Mouse (Mus musculus): ENCODE data around the gene Hectd4. TPM values are rescaled to one million over a fixed set of nuclear protein-coding genes. Genes with fewer than 3 reads are reported as not detected.

The Hectd4 gene
- polyA plus RNA-seq, 3 experiments from 2014 or later, result 4.4 to 8.7 (median 8.2) TPM

DNA sequence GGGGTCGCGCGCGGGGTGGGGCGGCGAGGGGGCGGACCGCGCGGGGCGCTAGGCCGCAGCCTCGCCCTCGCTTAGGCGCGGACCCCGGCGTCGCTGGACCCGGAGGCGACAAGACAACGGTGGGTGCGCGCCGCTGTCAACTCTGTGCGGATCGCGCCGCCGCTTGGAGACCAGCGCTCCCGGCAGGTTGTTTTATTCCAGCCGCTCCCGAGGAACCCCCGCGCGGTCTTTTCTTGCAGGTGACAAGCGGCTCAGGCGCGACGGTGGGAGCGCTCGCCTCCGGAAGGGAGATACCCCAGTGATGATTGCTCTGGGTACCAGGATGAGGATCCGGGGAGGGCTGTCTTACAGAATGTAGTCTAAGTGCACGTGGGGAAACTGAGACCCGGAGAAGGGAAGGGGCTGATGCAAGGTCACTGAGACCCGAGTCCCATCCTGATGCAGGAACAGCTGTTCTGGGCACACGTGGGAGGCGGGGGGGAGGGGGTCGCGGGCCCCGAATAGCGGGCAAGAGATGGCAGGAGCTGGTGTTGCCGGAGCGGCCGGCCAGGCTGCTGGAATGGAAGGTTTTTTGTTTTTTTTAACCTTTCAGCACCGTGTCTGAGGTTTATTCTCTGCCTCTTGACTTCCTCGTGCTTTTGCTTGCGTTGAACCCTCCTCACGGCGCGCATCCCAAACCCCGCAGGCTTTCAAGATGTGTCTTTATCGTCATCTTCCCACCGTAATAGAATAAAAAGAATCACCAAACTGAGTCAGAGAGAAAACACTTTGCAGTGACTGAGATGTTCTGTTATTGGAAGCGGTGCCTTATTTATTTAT lies 178.3 kb downstream of the Hectd4 start:
- ATAC-seq, result peak; percentile 29

DNA sequence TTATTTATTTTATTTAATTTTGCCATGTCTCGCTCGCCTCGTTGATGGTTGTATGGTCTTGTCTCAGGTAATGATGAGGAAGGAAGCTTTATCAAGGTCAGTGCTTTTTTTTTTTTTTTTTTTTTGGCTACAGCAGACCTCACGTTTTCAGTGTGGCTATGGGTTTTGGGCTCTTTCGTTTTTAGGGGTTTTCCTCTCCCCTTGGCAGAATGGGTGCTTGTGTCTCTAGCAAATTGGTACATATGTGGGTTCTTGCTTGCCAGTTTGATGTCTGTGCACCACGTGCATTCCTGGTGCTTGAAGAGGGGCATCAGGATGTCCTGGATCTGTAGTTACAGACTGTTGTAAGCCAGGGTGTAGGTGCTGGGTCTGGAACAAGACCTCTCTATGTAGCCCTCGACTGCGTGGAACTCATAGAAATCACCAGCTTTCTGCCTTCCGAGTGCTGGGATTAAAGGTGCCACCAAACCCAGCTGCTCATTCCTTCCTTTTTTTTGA lies 179.0 kb downstream of the Hectd4 start:
- no peak for ATAC-seq

DNA sequence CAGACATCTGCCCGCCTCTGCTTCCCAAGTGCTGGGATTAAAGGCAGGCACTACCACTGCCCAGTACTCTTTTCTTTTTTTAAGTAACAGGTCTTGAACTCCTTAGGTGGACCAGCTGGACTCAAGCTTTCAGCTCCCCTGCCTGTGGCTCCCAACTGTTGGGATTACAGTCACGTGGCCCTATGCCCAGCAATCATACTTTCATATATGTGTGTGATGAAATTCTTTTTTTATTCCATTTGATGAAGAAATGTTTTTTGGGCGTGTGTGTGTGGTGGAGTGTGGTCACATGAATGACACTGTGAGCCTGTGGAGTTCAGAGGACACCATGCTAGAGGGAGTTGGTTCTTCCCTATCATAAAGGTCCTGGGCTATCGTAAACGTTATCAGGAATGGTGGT lies 179.5 kb downstream of the Hectd4 start:
- ATAC-seq, result no peak

DNA sequence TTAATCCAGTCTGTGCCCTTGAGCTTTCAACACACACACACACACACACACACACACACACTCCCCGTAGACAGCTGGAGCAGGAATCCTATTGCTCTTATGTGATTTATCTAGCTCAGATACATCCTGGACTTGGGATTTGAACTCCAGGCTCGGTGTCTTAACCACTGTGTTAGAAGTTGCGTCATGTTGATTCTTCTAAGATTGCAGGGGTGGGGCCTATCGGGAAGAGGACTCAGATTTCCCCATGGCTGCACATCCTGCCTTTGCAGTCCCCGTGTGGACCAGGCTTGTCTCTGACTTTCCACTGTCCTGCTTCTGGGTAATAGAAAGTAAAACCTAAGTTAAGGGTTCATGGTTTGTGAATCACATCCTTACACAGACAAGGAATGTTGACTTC lies 180.0 kb downstream of the Hectd4 start:
- ATAC-seq, result no peak

DNA sequence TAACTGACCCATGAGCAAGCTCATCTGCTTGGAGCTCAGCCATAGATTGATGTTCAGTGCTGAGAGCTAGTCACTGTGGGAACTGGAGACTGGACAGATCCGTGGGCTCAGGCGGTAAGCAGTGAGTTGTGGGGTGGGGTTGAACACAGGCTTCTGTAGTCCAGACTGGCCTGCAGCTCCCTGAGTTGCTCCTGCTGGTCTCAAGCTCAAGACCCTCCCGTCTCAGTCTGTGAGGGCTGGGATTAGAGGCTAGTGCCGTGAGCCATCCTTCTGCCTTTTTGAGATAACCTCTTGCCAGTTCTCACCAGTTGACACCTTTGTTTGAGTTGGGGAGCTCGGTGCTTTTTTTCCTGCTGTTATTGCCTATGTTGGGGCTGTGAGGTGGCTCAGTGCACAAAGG lies 180.8 kb downstream of the Hectd4 start:
- ATAC-seq, result no peak

DNA sequence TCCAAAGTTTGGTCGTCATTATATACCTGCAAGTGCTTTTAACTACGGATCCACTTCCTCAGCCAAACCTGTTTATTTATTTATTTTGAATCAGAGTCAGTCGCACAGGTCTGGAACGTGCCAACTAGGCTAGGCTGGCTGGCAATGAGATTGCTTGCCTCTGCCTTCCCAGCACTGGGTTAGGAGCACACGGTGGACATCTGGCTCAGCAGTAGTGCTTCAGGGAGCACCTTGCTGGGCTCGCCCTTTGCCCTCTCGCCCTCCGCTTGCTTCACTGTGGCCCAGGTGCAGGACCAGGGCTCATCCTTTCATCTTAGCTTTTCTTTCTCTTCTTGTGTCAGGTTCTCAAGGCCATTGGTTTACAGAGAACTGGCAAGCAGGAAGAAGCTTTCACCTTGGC lies 187.8 kb downstream of the Hectd4 start:
- no peak for ATAC-seq

DNA sequence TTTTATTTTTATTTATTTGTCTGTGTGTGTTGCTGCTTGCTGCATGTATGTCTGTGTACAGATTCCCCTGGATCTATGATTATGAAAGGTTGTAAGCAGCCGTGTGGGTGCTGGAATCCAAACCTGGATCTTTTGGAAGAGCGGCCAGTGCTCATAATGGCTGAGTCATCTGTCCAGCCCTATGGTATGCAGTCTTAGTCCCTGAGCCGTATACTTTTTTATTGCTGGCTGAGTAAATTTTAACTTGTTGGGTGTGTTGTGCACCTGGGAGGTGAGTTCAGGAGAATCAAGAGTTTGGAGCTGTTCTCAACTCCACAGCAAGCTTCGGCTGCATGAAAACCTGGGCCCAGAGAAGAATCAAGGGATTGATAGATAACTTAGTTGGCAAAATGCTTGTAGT lies 191.0 kb downstream of the Hectd4 start:
- no peak for ATAC-seq

Other genes starting within 250 kb of the Hectd4 start
- gene Rph3a, start 210.1 kb upstream of the Hectd4 start, polyA plus RNA-seq (2017; shearing (Covaris generic)), result not detected
- gene Ptpn11, start 28.8 kb upstream of the Hectd4 start, polyA plus RNA-seq (2017; shearing (Covaris generic)), result 10 to 100 TPM in 2 of 3 experiments, 1 to 10 TPM in 1; 9.8 to 16.6 (median 13.3) TPM
- gene Rpl6, start 15.7 kb upstream of the Hectd4 start, polyA plus RNA-seq (2017; shearing (Covaris generic)), result 1,000 to 10,000 TPM; 1,376 to 1,988 (median 1,894) TPM
- 10 to 100 TPM; 31.6 to 50.8 (median 39.1) TPM for gene Trafd1, start 165.4 kb downstream of the Hectd4 start, polyA plus RNA-seq (2017; shearing (Covaris generic))
- gene Naa25, start 177.7 kb downstream of the Hectd4 start, polyA plus RNA-seq (2017; shearing (Covaris generic)), result 10 to 100 TPM; 26.1 to 40.4 (median 35.0) TPM
- gene Tmem116, start 231.7 kb downstream of the Hectd4 start, polyA plus RNA-seq (2017; shearing (Covaris generic)), result 1 to 10 TPM in 2 of 3 experiments, under 1 TPM in 1; 0.24 to 3.1 (median 1.1) TPM
- gene Erp29, start 232.3 kb downstream of the Hectd4 start, polyA plus RNA-seq (2017; shearing (Covaris generic)), result 10 to 100 TPM; 70.3 to 77.7 (median 74.5) TPM

Data from inflammation-experienced regulatory T-cells, adult 6 months (primary cell).